ENCODE assay signal across 12 mouse cellular contexts in the genomic region with DNA sequence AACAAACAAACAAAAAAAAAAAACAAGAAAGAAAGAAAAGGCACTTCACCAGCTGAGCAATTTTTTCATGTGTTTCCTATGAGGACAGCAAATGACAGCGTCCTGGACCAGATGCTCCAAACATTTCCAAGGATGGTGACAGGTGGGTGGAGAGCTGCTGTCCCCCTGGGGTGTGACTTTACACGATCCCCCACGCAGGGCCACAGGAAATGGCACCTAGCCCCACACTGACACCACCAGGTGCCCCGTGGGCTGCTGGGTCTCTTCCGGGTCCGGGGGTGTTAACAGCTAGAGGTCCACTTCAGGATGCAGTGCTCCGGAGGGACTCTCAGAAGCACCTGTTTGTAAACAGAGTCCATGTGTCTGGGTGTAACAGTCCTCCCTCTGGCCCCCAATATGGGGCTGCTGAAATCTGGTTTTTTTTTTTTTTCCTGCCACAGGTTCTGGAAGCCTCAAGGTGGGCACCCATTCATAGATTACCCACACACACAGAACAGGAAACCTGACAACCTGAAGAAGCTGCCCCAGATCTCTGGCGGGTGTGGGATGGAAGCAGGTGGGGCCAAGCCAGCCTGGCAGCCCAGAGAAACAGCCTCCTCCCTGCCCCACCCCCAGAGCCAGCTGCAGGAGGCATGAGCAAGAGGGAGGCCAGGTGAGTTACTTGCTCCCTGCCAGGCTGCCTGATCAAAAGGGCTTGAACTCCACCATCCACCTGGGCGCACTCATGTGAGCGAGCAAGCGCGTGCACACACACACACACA. TPM values are rescaled to one million over a fixed set of nuclear protein-coding genes. Genes with fewer than 3 reads are reported as not detected.
DNase-seq lines count a peak whose midpoint lies in the region; ATAC-seq and TF ChIP-seq lines count a peak whose summit lies in the region.
"Had no signal": no experiment of that assay in that cellular context is flagged by ENCODE, and none has a peak within 500 bp of the region (broad histone marks: within the 10 kb centered on the region; RNA-seq: fewer than 3 reads in every experiment).

No protein-coding gene starts in this region.

- TF ChIP-seq CTCF in heart, adult 2 months (IDR thresholded peaks at IDR 0.05): no peak
- no peak for TF ChIP-seq CTCF in lung, embryonic 14.5 days (IDR thresholded peaks at IDR 0.05; ENCODE audit: low read depth)

- peaks cover 17% of the 10 kb centered on the region for H3K4me1 ChIP-seq in heart, adult 2 months (ENCODE audit: control insufficient read depth, insufficient read depth, low read length)
- H3K4me1 ChIP-seq in lung, embryonic 14.5 days (ENCODE audit: insufficient read depth): peaks cover 4% of the 10 kb centered on the region
- peaks cover 41% of the 10 kb centered on the region for H3K4me1 ChIP-seq in forebrain, embryonic 16.5 days (replicated peaks; ENCODE audit: control insufficient read depth, insufficient read depth, low read length)

- no peak for TF ChIP-seq EP300 in heart, adult 2 months (IDR thresholded peaks at IDR 0.05; ENCODE audit: insufficient read depth, low read depth, low read length)

- WGBS in heart, adult 2 months: 36% methylated on average over 12 of the region's 12 CpGs
- WGBS in lung, embryonic 14.5 days: 32% methylated on average over 12 of the region's 12 CpGs
- 51% methylated on average over 9 of the region's 12 CpGs for WGBS in forebrain, embryonic 16.5 days

- peak overlapping the region; percentile 22 for H3K4me3 ChIP-seq in heart, adult 2 months
- no peak overlapping the region for H3K4me3 ChIP-seq in lung, embryonic 14.5 days (ENCODE audit: low read depth, low read length)
- no peak overlapping the region for H3K4me3 ChIP-seq in forebrain, embryonic 16.5 days (replicated peaks; ENCODE audit: low read length)
- H3K4me3 ChIP-seq: hindbrain, embryonic 15.5 days; limb, embryonic 12.5 days; stomach, embryonic 15.5 days had no signal

- H3K9me3 ChIP-seq in lung, embryonic 14.5 days (ENCODE audit: low read depth, low read length): no peaks in the 10 kb centered on the region
- H3K9me3 ChIP-seq in forebrain, embryonic 16.5 days (ENCODE audit: control insufficient read depth, low read length): no peaks in the 10 kb centered on the region
- H3K9me3 ChIP-seq: hindbrain, embryonic 15.5 days; limb, embryonic 12.5 days; stomach, embryonic 15.5 days had no signal

- no peak for ATAC-seq in lung, embryonic 14.5 days (ENCODE audit: insufficient read depth)
- ATAC-seq in forebrain, embryonic 16.5 days: no peak

- peaks cover 1% of the 10 kb centered on the region; the same call in 1 of the 2 replicates for H3K27me3 ChIP-seq in heart, adult 2 months (ENCODE audit: control insufficient read depth, insufficient read depth, low read length)
- peaks cover 45% of the 10 kb centered on the region for H3K27me3 ChIP-seq in lung, embryonic 14.5 days (ENCODE audit: insufficient read depth, low read length)
- peaks cover 28% of the 10 kb centered on the region for H3K27me3 ChIP-seq in forebrain, embryonic 16.5 days (replicated peaks; ENCODE audit: control insufficient read depth, insufficient read depth, low read length)

- no peak for TF ChIP-seq POLR2A in heart, adult 2 months (IDR thresholded peaks at IDR 0.05; ENCODE audit: insufficient read depth, low read depth, low read length)

- no peak for DNase-seq in heart, adult 2 months
- DNase-seq in heart, postnatal 14 days: no peak
- DNase-seq in lung, embryonic 14.5 days: no peak
- DNase-seq in lung, postnatal 25 days (ENCODE audit: low spot score): no peak
- peak; percentile 55 to 71 for DNase-seq in kidney, postnatal 36 days
- peak; percentile 79 to 86 for DNase-seq in thymus, postnatal 10 days (ENCODE audit: low spot score in 2 of 2)
- no peak for DNase-seq in adipocyte (ENCODE audit: low spot score)

- H3K27ac ChIP-seq in heart, adult 2 months: peak overlapping the region; percentile 33; the same call in 1 of the 2 replicates
- no peak overlapping the region for H3K27ac ChIP-seq in lung, embryonic 14.5 days (ENCODE audit: low read depth)
- no peak overlapping the region for H3K27ac ChIP-seq in forebrain, embryonic 16.5 days (ENCODE audit: low read length)
- H3K27ac ChIP-seq: hindbrain, embryonic 15.5 days; limb, embryonic 12.5 days; stomach, embryonic 15.5 days had no signal

- intact Hi-C loops in heart, adult 2 months (cut with DNase I): loop anchor here (2.0 kb wide), 1 partner anchor 59 kb away; no protein-coding TSS in a partner anchor
- intact Hi-C loops in heart, postnatal 14 days (cut with DNase I): no loop called here

- H3K79me2 ChIP-seq in heart, adult 2 months (replicated peaks; ENCODE audit: control insufficient read depth, insufficient read depth, low read length): peaks cover 5% of the 10 kb centered on the region

- H3K4me2 ChIP-seq in lung, embryonic 14.5 days: peak overlapping the region; percentile 94; the same call in 1 of the 2 replicates
- no peak overlapping the region for H3K4me2 ChIP-seq in forebrain, embryonic 16.5 days (ENCODE audit: low read length)
- H3K4me2 ChIP-seq: midbrain, embryonic 11.5 days had no signal

- peaks cover 7% of the 10 kb centered on the region; the same call in 1 of the 2 replicates for H3K36me3 ChIP-seq in heart, adult 2 months (ENCODE audit: control insufficient read depth, insufficient read depth, low read length)
- no peaks in the 10 kb centered on the region for H3K36me3 ChIP-seq in lung, embryonic 14.5 days (ENCODE audit: insufficient read depth)
- no peaks in the 10 kb centered on the region for H3K36me3 ChIP-seq in forebrain, embryonic 16.5 days (ENCODE audit: control insufficient read depth, insufficient read depth)
- H3K36me3 ChIP-seq: hindbrain, embryonic 15.5 days; limb, embryonic 12.5 days; stomach, embryonic 15.5 days had no signal

- peak overlapping the region; percentile 45 for H3K9ac ChIP-seq in heart, adult 2 months (ENCODE audit: low read depth, low read length)
- no peak overlapping the region for H3K9ac ChIP-seq in lung, embryonic 14.5 days
- no peak overlapping the region for H3K9ac ChIP-seq in forebrain, embryonic 16.5 days (replicated peaks; ENCODE audit: low read depth, low read length)
- H3K9ac ChIP-seq: hindbrain, embryonic 15.5 days; limb, embryonic 12.5 days; stomach, embryonic 15.5 days had no signal

RNA-seq across cellular contexts. Expression of a gene that starts 5.2 kb away (rescaled TPM):
- 10 to 100 TPM; 27.1 to 27.3 TPM for total RNA-seq in heart, adult 2 months (2021)
- 32.6 and 45.1 TPM in 2 replicates for polyA plus RNA-seq in heart, adult 2 months (2012; rRNA removed)
- 10 to 100 TPM; 42.2 to 43.4 TPM for total RNA-seq in heart, postnatal 14 days (2021)
- polyA plus RNA-seq in lung, embryonic 14.5 days (2014; fragmentation: Nextera tagmentation; extraction: Ambion mirVana): 11.6 and 13.0 TPM in 2 replicates
- 3.4 and 3.6 TPM in 2 replicates for polyA plus RNA-seq in forebrain, embryonic 16.5 days (2015; fragmentation: Nextera tagmentation; extraction: Ambion mirVana)

RNA-seq across cellular contexts. Expression of a gene that starts 38.7 kb away (rescaled TPM):
- total RNA-seq in heart, adult 2 months (2021): 10 to 100 TPM; 18.9 to 21.7 TPM
- polyA plus RNA-seq in heart, adult 2 months (2012; rRNA removed): 21.4 and 31.6 TPM in 2 replicates
- 1 to 10 TPM; 3.6 to 7.8 TPM for total RNA-seq in heart, postnatal 14 days (2021)
- polyA plus RNA-seq in lung, embryonic 14.5 days (2014; fragmentation: Nextera tagmentation; extraction: Ambion mirVana): 2.3 TPM in 2 replicates
- polyA plus RNA-seq in forebrain, embryonic 16.5 days (2015; fragmentation: Nextera tagmentation; extraction: Ambion mirVana): 3.0 and 4.0 TPM in 2 replicates

Comparison
In these comparisons a context has a peak if more than half of its experiments do, and no peak if none do; other contexts are left out.
1. DNase-seq: peak in kidney, postnatal 36 days (2 of 2) and thymus, postnatal 10 days (2 of 2); none in heart, adult 2 months (0 of 2), heart, postnatal 14 days (0 of 2), lung, embryonic 14.5 days (single experiment), lung, postnatal 25 days (single experiment) and adipocyte (single experiment).